Mouse (Mus musculus): ENCODE measurements around the gene Phactr4. TPM values are rescaled to one million over a fixed set of nuclear protein-coding genes. Genes with fewer than 3 reads are reported as not detected.

Gene Phactr4
- 10 to 100 TPM; 29.2 to 29.4 TPM for total RNA-seq (2021)

DNA sequence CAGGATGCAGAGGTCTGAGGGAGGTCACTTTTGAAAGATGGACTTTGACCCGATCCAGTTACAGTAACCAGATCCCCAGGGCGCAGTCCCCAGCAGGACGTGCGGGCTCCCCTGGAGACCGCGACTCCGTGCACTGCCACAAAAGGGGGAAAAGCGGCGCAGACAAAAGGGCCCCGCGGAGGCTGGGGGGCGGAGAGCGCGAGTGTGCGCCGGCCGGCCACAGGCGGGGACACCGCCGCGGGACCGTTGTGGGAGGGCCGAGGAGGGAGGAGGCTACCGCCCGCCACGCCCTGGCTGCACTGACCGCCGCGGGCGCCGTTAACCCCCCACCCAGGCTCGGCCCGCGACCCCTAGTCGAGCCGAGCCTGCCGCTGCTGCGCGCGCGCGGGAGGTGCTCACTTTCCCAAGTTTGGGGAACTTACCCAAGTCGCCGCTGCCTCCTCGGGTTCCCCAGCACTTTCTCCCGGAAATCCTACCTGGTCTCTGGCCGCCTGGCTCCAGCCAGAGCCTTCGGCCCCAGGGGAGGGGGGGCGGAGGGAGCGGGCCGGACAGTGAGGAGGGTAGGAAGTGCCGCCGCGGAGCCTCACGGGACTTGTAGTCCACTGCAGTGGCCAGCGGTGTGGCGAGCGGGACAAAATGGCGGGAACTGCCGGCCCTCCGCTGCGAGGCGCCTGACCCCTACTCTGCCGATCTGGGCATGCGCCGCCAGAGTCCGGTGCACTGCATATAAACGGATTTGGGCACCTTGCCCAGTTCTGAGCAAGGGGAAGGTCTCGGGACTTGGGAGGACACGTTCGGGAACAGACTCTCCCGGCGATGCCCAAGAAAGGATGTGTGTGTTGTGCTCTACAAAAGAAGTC is at the start of gene Phactr4:
Gene Phactr4 (minus strand): TSS at position 567 of the 860 bp plus-strand sequence.
- intact Hi-C loops (cut with DNase I) = loop anchor here (2.0 to 5.0 kb wide), 2 partner anchors 41 to 150 kb away; partner anchors contain the start of genes Med18 and Taf12
- DNase-seq = peak; percentile 99

GRCm38 (mm10) chr4:132469873-132470272 is 47.6 kb upstream of the Phactr4 start:
- no peak for DNase-seq
- intact Hi-C loops (cut with DNase I) = loop anchor here (1.0 kb wide), 1 partner anchor 14 kb away; no protein-coding TSS in a partner anchor

DNA sequence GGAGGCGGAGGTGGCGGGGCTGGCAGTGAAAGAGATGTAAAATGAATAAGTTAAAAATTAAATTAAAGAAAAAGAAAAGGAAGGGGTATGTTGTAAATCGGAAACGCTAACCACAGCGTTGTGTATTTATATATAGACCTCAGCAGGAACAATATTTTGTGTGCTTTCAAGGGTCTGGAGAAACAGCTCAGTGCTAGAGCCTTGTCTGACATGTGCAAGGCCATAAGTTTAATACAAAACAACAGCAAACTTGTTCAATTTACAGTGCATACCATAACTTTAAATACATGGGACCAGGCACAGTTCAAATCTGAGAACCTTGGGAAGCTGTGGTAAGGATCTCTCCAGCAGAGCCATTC is 41.9 kb upstream of the Phactr4 start:
- DNase-seq = no peak
- intact Hi-C loops (cut with DNase I) = loop anchor here (2.0 kb wide), 1 partner anchor 51 kb away; no protein-coding TSS in a partner anchor

DNA sequence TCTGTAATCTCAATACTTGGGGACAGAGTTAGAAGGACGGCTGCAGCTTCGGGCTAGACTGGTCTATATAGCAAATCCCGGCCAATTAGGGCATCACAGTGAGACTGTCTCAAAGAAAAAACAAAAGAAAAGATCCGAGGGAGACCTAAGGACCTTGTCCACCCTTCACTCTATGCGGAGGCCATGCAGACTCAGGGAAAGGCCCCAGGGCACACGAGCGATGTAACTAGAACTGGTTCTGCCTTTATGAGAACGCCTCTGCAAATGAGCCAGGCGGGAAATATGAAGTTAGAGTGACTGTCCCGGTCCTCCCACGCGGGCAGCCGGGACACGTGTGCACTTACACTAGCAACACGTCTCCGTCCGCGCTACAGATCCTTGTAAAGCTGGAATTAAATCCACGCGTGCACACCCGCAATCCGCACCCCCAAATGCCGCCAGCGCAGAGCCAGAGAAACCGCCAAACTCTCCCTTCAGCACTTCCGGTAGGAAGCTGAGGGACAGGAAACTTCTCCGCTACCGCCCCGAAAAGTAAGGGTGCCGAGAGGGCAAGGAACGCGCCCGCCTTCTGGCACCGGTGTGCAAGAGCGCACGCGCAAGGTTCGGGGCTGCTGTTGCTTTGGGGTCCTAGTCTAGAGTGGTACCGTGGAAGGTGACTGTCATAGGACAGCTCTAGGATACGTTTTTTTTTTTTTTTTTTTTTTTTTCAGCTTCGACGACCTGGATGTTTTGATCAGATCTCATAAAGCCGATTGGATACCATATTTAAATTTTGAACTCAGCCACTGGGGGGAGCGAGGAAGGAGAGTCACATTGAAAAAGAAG is 41.4 kb upstream of the Phactr4 start, which contains the start of gene Med18:
Gene Med18 (minus strand): TSS at position 492 of the 825 bp plus-strand sequence.
- intact Hi-C loops (cut with DNase I) = loop anchor here (2.0 kb wide), 2 partner anchors 41 to 51 kb away; partner anchors contain the start of gene Phactr4
- peak; percentile 95 to 96 for DNase-seq

DNA sequence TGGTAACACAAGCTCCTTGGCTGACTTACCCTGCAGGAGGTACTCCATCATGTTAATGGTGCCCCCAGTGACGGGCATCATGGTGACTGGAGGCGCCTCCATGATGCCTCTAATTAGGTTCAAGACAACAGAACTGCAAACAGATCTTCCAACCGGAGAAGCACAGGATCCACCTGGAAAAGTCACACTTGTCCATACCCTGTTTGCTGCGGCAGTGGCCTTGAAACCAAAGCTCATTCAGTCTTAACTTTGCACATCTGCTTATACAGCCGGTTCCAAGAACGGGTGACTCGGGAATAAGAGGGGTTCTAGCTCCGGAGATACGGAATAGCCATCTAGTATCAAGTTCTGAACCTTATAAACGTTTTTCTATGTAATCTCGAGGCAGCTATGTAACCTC is 40.5 kb upstream of the Phactr4 start:
- intact Hi-C loops (cut with DNase I) = loop anchor here (2.0 kb wide), 1 partner anchor 40 kb away; the partner anchor contains the start of gene Phactr4
- peak in 1 of 2 experiments; percentile 3 for DNase-seq

DNA sequence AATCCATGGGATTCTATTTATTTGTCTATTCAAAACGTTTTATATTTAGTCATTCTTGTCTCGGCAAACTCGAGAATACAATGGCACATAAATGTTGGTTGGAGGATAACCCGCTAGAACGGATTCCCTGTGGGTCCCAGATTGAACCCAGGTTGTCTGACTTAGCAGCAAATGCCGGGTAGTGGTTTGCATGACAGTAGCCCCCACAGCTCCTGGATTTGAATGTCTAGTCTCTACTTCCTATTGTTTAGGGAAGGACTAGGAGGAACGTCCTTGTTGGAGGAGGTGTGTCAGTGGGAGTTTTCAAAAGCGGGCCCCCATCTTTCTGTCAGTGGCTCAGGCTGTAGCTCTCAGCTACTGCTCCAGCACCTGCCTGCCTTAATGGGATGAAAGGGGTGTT is 37.9 kb upstream of the Phactr4 start:
- no peak for DNase-seq
- intact Hi-C loops (cut with DNase I) = no loop called here

GRCm38 (mm10) chr4:132455561-132455960 is 33.3 kb upstream of the Phactr4 start:
- DNase-seq = no peak
- intact Hi-C loops (cut with DNase I) = no loop called here

DNA sequence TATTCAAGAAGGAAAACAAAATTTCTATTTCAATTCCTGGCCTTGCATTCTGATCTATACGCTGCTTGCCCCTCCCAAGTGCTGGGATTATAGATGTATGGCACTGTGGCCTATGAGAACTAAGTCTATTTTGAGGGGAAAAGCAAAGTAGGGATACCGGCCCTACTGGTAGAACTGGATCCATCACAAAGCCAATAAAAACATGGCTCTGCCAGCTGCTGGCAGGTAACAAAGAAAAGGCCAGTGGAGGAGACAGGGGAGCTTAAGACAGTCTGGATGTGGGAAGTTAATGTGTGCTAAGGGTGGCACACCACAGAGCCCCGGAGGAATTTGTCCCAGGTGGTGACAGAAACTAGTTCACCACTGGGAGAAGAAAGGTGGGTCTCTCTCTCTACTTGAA is 32.9 kb upstream of the Phactr4 start:
- intact Hi-C loops (cut with DNase I) = no loop called here
- DNase-seq = no peak

GRCm38 (mm10) chr4:132454216-132454615 is 31.9 kb upstream of the Phactr4 start:
- no peak for DNase-seq
- intact Hi-C loops (cut with DNase I) = no loop called here

GRCm38 (mm10) chr4:132449778-132450177 is 27.5 kb upstream of the Phactr4 start:
- intact Hi-C loops (cut with DNase I) = no loop called here
- DNase-seq = no peak

GRCm38 (mm10) chr4:132446105-132446504 is 23.8 kb upstream of the Phactr4 start:
- no peak for DNase-seq
- intact Hi-C loops (cut with DNase I) = no loop called here

DNA sequence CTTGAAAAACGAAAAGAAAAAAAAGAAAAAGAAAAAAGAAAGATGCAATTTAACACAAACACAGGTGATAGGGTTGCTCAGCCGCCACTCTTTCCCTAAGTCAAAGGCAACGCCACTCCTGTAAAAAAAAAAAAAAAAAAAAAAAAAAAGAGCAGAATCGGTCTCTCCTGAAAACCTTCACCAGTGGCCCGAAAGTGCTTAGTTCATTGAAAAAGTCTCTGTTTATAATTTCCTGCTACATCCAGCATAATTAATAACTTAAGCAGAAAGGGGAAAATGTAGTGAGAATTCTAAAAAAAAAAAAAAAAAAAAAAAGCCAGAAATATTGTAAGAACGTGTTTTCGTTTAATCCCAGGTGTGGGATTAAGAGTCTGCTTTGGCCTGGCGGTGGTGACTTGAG is 22.2 kb upstream of the Phactr4 start:
- DNase-seq = no peak
- intact Hi-C loops (cut with DNase I) = no loop called here

- intact Hi-C loops (cut with DNase I) = no loop called here
- DNase-seq = no peak
Observed at GRCm38 (mm10) chr4:132437857-132438256, 15.6 kb upstream of the Phactr4 start.

GRCm38 (mm10) chr4:132432717-132433372 is 10.6 kb upstream of the Phactr4 start:
- intact Hi-C loops (cut with DNase I) = no loop called here
- no peak for DNase-seq

DNA sequence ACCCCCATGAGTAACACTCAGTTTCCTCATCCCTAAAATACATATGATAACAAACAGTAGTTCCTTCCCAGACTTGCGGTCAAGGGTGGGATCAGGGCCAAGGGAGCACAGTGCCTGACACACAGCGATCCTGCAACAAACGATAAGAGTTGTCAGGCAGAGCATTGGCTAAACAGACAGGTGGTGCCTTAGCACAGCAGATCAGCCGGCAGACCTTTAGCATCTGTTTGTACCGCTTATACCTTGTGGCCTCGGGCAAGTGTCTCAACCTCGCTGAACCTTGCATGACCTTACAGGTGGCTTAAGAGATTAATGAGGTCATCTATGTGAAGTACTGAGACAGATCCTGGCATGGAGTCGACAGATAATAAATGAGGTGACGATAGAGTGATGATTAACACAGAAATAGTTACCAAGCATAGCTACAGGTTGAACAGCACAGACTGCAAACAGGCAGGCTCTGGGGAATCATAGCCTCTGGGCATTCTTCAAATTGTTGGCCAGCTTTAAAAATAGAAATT is 5.8 kb upstream of the Phactr4 start:
- intact Hi-C loops (cut with DNase I) = no loop called here
- DNase-seq = peak; percentile 30 to 32

DNA sequence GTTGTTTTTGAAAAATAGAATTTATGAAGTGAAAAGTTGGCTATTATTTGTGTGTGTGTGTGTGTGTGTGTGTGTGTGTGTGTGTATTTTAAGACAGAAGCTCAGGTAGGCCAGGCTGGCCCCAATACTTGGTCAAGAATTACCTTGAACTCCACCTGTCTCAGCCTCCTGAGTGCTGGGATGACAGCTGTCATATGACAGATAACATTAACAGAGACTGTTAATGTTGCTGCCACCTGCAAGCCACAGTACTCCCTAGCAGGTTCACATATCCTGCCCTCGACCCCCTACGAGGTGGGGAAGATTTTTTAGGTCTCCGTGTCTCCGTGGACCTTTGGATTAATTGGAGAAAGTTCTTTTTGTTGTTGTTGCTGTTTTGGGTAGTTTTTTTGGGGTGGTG is 5.2 kb upstream of the Phactr4 start:
- intact Hi-C loops (cut with DNase I) = no loop called here

DNA sequence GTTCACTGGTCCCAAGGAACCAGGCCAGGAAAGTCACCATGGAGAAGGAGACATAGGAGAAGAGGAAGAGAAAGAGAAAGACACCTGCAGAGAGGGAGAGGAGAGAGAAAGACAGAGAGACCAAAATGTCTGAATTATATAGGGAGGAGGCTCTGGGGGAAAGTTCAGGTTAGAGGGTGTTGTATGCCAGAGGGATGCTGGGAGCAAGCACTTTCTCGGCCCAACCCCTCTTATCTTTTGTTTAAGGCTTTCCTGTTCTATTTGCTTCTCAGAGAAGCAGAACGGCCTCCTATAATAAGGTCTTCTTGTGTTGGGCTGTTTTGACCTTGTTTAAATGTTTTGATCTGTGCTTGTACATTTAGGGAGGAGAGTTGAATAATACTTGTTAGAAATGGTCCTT is 3.7 kb upstream of the Phactr4 start:
- no peak for DNase-seq
- intact Hi-C loops (cut with DNase I) = no loop called here

More for the DNA sequence above, 5.2 kb upstream of the Phactr4 start:
- DNase-seq = no peak

DNA sequence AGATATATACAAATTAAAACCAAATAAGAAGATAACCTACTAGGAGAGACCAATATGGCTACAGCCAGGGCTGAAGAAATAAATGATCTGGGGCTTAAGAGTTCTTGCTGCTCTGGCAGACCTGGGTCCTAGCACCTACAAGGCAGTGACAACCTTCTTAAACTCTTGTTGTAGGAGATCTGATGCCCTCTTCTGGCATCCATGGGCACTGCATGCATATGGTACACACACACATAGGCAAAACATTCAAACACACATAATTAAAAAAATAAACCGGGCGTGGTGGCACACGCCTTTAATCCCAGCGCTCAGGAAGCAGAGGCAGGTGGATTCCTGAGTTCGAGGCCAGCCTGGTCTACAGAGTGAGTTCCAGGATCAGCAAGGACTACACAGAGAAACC is 2.5 kb upstream of the Phactr4 start:
- DNase-seq = no peak
- intact Hi-C loops (cut with DNase I) = loop anchor here (5.0 kb wide), 1 partner anchor 152 kb away; the partner anchor contains the start of gene Taf12

DNA sequence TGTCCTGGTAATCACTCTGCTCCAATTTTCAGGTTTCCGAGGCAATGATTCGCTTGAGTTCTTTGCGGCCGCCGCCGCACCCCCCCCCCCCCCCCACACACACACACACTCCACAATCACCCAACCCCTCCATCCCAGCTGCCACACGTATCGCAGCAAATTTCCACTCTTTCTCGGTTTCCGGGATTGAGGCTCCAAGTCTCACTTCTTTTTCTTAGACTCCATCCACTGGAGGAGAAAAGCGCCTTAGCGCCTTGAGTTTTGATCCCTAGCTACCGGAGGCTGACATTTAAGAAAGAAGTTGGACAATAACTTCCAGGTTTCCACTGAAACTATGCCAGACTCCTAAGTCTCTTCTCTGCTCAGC is 750 bp downstream of the Phactr4 start:
- intact Hi-C loops (cut with DNase I) = loop anchor here (5.0 kb wide), 1 partner anchor 149 kb away; the partner anchor contains the start of gene Taf12
- DNase-seq = no peak

DNA sequence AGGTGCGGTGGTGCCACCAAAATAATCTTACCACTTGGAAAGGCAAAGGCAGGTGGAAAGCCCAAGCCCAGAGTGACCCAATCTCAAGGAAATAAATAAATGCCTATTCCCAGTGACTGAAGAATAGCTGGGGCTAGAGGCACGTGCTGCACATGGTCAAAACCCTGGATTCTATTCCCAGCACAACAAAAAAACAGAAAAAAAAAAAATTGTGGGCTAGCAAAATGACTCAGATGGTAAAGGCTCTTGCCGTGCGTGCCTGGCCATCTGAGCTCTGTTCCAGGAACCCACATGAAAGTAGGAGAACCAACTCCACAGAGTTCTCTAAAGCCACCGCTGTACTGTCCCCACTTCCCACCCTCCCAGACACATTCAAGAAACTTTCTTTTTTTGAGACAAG is 1.8 kb downstream of the Phactr4 start:
- intact Hi-C loops (cut with DNase I) = loop anchor here (5.0 kb wide), 1 partner anchor 148 kb away; the partner anchor contains the start of gene Taf12
- DNase-seq = no peak
